Mouse (Mus musculus) central nervous system, embryonic 18 days (tissue): ENCODE data around the gene Glt8d2. TPM values are rescaled to one million over a fixed set of nuclear protein-coding genes. Genes with fewer than 3 reads are reported as not detected.

Experiments
- polyA plus RNA-seq: library from polyadenylated mRNA; depleted of rRNA; stranded (reverse); fragments of >200 nt; gene quantifications from 2 replicates; pipeline ENCODE4 v1.2.3, GENCODE M21; 2012; rRNA removed

The Glt8d2 gene
- 1.7 and 2.1 TPM in 2 replicates for polyA plus RNA-seq

DNA sequence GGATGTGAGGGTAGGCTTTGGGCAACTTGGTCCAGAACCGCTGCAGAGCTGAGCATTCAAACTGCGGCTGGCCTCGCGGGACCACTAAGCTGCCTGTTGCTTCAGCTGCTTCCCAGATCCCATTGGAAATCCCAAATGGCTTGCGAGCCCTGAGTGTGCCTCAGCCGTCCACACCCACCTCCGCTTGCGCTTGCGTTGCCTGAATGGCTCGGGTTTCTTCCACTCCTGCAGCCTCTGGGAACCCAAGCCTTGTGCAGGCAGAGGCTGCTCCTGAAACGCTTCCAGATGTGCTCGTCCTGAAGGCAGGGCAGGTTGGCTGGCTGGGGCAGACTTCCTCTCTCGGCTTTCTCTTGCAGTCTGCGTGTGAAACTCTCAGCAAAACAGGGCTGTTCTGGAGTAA is at the start of gene Glt8d2:
TSS of gene Glt8d2 (minus strand) at position 157 of the 400 bp plus-strand sequence.

DNA sequence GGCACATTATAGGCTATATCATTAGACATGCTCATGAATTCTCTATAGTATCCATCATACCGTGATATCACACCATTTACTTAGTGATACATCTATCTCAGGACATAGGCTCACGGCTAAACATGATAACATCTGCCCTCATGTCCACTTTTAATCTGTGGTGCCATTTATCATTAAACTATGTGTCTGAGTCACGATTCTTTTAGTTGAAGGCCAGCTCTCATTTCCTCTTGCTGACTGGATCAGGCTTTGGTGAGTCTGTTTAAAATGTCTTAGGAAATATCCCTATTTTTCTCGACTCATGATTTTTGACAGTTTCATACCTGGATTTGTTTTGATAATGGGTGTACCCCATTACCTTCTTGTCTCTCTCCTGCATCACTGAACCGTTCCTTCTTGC is 5.5 kb upstream of the Glt8d2 start, which contains the start of gene Hcfc2:
TSS of gene Hcfc2 (plus strand) at position 205 of the 400 bp plus-strand sequence.

DNA sequence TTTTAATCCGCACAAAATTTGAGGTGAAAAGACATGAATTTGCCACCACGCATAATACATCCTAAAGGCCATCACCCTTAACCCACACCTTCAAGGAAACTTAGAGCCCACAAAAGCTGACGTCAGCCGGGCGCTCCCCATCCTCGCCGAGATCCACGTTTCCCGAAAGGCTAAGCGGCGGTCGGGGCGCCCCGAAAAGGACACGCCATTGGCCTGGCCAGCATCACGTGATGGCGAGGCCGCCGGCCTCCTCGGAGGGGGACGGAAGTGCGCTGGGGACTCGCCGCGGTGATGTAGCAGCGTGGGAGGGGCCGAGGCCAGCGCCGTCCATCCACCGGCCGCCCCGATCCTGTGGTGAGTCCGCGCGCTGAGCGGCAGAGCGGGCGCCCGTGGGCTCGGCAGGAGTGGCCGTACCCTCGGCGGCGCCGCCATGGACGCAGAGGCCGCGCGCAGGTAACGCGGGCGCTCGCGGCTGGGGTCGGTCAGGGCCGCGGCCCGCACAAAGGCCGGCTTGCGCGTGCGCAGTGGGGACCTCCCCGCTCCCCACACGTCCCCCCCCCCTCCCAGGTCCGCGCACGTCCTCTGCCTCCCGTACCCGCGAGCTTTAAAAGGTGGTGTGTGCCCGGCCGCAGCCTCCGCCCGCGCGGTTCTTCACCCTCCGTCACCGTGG is 60.7 kb downstream of the Glt8d2 start, which contains the start of gene Tdg:
TSS of gene Tdg (plus strand) at position 243 of the 670 bp plus-strand sequence.

DNA sequence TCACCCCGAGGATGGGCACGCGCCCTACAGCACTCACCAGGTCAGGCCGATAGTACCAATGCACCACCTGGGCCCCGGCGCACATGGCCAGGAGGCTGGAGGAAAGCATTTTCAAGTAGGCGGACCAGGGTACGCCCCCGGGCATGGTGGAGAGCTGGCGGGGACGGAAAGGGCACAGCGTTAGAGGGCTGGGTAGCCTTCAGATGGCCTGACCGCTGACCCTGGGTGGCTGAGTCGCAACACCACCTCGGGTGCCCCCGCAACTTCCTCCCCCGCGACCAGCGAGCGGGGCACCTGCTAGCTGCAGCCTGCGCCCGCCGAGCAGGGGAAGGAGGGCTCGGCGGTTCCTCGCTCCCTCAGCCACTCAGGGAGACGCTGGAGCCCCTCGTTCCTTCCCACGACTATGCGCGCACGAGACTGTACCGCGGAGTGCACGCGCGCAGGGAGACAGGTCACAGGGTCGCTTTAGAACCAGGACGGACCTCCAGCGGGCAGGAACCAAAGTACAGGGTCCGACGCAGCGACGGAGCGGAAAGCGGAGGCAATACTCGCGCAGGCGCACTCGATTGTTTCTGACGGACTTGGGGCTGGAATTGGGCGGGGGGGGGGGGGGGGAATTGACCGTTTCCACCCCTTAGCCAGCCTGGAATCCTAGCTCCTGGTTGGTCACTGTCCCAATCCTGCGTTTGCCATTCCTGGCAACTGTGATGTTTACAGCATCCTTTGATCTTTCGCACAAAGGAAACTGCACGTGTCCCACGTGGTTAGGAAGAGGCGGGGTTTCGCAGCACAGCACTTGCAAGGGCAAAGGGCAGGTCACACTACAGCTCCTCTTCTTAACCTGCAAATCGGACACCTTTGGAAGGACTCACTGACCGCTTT is 67.5 kb downstream of the Glt8d2 start, which contains the start of gene 1190007I07Rik:
TSS of gene 1190007I07Rik (minus strand) at position 558 of the 882 bp plus-strand sequence.

Other genes with a start within 250 kb of the Glt8d2 start
- not detected in 2 replicates for gene Gm1553, start 198.0 kb downstream of the Glt8d2 start, polyA plus RNA-seq
- 36.4 and 38.5 TPM in 2 replicates for gene 1190007I07Rik, start 67.4 kb downstream of the Glt8d2 start, polyA plus RNA-seq
- gene Tdg, start 60.8 kb downstream of the Glt8d2 start, polyA plus RNA-seq: 104 TPM in 2 replicates
- 31.6 and 35.1 TPM in 2 replicates for gene Hcfc2, start 5.5 kb upstream of the Glt8d2 start, polyA plus RNA-seq
- 49.4 and 51.4 TPM in 2 replicates for gene Nfyb, start 73.5 kb upstream of the Glt8d2 start, polyA plus RNA-seq
- 86.8 and 97.1 TPM in 2 replicates for gene Txnrd1, start 143.3 kb upstream of the Glt8d2 start, polyA plus RNA-seq
- gene Eid3, start 176.0 kb upstream of the Glt8d2 start, polyA plus RNA-seq: 0.71 and 0.86 TPM in 2 replicates